Mouse (Mus musculus): ENCODE measurements around the gene Mblac2.
A peak's percentile ranks its signal among the peaks of the same experiment; 100 is the strongest.

The Mblac2 gene

DNA sequence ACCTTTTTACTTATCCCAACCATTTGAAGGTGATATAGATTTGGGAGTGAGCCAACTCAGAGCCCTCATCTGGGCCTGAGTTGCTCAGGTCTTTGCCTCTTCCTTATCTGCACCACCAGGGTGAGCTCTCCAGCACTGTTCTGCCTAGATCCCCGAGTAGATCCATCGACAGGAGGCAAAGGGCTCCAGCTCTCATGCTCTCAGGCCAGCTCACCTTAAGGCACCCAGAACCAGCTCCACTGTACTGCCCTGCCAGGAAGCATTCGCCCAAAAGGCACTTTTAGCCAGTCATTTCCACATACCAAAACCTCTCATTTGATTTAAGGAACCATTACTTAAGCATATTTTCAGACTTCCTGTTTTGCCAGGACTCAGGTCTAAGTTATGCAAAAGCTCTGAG, 29.8 kb downstream of the Mblac2 start:
- no peak for DNase-seq (ENCODE audit: inconsistent ontology term)

DNA sequence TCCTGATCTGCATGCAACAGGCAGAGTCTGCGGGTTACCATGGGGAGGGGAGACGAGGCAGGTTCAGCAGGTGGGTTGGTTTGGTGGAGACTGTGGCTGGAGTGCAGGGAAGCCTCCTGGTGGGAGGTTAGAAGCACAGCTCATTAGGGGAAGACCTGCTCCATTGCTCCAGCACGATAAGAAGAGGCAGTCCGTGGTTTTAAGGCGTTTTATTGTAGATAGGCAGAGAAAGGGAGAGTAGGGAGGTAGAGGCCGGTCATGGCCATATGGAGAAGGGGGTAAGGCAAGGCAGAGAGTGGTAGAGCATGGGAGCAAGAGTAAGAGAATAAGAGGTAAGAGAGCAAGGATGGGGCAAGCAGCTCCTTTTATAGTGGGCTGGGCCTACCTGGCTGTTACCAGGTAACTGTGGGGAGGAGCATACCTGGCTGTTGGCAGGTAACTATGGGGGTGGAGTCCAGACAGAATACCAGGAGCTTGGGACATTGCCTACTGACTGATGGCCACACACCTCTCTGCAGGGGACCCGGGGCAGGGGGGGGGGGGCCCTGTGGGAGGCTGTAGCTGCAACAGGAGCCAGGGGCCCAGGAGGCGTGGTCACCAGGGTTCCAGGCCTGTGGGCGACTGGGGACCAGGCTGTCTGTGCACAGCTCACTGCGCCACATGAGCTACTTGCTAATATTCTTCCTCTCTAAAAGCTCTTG, 32.4 kb downstream of the Mblac2 start:
- no peak for DNase-seq (ENCODE audit: inconsistent ontology term)

DNA sequence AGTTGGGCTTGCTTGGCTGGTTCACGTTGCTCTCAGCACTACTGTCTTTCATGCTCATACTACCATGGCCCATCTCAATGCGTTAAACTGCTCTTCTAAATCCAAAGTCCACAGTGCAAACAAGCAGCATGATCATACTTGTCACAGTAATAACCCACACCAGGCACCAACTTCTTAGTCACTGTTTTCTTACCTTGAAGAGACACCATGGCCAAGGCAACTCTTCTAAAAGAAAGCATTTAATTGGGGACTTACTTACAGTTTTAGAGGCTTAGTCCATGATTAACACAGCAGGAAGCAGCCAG, 32.9 kb downstream of the Mblac2 start:
- DNase-seq (ENCODE audit: inconsistent ontology term): no peak

DNA sequence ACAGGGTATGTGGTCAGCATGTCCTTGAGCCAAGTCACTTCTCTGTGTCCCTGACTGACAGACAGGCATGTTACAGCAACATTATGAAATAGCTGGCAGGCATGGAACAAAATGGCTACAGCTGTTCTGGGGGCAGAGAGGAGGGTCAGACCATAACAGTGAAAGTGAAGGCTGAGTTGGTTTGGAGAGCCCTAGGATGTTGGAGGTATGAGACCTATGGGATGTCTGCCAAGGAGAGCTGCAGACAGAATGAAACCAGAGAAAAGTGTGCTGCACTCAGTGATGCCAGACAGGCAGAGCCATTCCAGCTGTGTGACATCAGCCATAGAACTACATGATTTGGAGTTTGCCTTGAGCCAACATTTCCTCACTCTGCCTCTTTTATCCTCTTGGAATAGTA, 43.7 kb downstream of the Mblac2 start:
- DNase-seq (ENCODE audit: inconsistent ontology term): no peak

DNA sequence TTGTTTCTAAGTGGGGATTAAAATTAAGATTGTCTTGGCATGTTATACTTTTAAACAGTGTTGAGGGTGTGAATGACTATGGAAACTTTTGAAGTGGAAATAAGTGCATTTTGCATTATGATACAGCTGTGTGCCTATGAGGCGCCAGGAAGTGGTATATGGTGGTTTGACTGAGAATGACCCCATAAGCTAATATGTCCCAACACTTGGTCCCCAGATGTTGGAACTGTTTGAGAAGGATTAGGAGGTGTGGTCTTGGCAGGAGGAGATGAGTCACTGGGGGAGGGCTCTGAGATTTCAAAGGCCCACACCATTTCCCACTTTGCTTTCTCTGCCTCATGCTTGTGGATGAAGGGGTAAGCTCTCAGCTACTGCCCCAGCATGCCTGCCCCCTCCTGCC, 44.2 kb downstream of the Mblac2 start:
- no peak for DNase-seq (ENCODE audit: inconsistent ontology term)

DNA sequence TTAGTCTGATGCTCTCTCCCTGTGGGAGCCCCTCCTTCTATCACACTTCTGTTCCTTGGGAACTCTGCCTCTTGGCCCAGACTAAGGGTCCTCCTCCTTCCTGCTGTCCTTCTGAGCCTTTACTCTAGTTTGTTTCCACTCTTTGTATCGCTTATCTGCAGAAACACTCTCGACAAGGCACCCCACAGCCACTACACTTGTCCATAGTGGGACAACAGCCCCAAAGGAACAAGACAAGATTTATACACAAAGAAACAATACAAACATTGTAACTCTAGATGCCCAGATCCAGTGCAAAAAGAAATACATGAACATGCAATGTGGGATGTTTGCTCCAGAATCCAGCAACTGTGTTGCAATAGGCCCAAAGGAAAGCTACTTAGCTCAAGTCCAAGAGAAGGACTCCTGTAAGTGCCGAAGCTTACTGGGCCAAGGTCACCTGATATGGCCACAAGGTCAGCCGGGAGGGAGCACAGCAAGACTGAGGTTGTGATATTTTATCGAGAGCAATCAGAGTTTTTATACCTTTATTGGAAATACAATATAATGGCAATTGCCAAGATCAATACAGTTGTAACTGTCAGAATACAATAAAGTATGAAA, 46.0 kb downstream of the Mblac2 start:
- DNase-seq (ENCODE audit: inconsistent ontology term): no peak

DNA sequence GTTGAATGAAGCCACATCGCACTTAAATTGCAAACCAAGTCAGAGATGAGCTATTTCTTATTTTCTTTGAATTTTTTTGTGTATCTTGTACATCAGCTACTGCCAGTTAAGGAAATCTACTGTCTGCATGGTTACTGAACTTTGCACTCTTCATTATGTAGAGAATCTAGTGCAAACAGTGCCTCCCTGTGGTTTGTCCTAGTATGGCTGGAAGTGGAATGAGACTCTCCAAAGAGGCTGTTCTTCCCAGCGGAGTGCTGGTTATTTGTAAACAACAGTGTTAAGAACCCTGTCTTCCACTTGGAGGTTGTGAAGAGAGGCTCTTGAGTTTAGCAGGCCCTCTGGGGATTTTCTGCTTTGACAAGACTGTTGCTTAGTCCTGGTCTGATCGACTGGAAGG, 49.2 kb downstream of the Mblac2 start:
- peak; percentile 34 for DNase-seq (ENCODE audit: inconsistent ontology term)

DNA sequence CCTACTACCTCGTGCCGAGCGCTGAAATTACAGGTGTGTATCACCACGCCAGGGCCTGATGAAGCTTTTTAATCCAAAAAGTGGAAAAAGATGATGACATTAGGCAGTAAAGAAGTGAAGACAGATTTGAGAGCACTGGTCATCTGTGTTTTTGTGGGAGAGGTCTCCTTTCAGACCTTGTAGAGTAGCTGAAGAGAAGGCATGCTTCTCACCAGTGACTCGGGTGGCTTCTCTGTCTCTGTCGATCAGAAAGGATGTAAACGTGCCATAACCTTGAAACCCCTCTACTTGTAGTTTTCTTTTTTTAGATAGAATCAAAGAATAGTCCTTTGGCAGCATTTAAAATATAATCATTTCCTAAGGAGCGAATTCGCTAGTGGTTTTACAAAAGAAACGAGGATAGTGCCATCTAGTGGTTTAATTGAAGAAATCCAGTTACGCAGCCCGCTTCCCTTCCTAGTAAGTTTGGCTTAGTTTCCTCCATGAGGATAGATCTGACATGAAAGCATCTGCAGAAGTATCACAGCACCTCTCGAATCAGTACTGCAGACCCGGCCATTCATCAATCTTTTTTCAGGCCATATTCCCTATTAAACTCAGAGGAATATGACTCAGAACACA, 50.5 kb downstream of the Mblac2 start:
- peak; percentile 34 for DNase-seq (ENCODE audit: inconsistent ontology term)

DNA sequence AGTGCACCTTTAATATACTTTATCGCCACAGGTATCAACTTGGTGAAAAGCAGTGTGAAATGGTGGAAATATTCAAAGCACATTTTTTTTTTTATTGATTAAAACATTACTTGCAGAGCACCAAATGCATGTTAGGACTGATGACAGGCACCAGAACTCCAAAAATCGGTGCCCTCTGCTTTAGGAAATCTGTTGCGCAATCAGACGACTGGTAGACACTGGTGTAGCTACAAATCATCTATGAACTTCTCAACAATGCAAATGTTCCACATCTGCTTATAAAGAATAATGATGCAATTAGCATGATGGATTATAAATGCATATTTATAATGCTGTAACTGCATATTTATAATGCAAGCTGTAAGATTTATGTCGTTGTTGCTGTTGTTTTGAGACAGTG, 53.0 kb downstream of the Mblac2 start:
- no peak for DNase-seq (ENCODE audit: inconsistent ontology term)

DNA sequence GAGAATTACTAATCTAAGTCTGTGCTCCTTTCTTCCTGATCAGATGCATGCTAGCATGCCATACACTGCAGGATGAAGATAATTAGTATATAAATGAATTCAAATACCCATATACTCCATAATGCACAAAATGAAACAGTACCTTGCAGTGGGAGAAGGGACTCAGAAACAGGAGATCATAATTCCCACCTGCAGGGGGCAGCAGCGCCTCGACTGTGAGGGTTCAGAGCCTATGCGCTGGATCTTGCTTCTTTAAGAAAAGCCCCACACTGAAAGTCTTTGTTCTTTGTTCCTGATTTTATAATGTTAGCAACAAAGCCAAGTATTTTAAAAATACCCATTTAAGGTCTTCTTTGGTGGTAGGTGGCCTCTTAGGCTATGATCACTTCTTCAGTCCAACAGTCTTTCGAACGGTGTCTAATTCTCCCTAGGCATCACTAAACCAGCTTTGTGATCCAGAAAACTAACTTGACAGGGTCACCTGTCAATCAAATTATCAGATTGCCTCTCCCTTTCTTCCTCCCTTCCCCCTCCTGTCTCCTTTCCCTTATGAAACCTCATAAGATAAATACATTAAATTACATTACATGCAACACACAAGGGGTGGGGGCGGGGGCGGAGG, 56.0 kb downstream of the Mblac2 start:
- peak; percentile 24 for DNase-seq (ENCODE audit: inconsistent ontology term)

DNA sequence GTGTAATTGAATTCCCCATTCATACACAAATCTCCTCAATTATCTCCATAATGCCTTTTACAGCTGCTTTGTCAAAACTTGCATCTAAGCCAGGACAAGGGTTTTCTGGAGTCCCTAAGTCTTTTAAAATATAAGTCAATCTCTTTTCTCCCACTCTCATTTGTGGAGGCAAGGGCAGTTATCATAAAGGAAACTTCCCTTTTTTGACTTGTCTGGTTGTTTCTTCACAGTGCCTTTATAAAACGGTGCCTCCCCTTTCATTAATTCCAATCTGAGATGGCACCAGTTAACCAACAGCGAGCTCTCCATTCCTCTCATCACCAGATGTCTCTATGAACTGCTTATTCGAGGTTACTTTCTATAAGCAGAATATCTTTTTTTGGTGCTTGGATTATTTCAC, 65.1 kb downstream of the Mblac2 start:
- no peak for DNase-seq (ENCODE audit: inconsistent ontology term)

DNA sequence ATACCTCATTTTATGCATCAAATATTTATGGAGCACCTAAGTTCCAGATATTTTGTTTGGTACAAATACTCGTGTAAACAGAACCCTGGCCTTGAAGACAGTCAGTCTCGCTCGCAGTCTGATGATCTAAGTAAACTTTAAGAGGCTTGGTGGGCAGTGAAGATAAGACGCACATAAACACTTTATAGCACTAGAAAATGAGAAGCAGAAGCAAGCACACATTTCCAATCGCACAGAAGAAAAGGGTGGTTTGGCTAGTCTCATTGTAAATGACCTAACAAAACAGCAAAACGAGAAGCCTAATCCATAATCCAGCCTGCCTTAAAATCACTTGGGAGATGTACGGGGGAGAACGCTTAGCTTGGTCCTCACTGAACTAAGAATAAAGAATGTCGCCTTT, 71.3 kb downstream of the Mblac2 start:
- no peak for DNase-seq (ENCODE audit: inconsistent ontology term)

DNA sequence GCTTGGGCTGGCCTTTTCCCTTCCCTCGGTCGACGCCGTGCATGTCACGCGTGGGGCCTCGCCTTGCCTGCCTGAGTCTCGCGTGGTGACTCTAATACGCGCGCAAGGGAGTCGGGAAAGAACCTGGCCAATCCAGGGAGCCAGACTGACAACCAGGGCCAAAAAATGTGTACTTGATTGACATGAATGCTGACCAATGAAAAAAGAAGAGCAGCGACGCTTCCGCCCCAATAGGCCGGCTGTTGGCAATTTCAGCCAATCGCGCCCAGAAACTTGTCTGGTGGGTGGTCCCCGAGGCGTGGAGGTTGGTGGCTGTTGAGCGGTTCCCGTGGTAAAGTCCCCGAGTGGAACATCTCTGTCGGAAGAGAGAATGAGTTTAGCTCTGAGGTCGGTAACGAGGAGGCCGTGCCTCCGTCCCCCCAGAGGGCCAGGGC, 71.8 kb downstream of the Mblac2 start, which contains the start of gene Cetn3:
Gene Cetn3, plus strand, starts transcription at position 107 of the 434 bp plus-strand sequence.
- DNase-seq (ENCODE audit: inconsistent ontology term): peak; percentile 96

DNA sequence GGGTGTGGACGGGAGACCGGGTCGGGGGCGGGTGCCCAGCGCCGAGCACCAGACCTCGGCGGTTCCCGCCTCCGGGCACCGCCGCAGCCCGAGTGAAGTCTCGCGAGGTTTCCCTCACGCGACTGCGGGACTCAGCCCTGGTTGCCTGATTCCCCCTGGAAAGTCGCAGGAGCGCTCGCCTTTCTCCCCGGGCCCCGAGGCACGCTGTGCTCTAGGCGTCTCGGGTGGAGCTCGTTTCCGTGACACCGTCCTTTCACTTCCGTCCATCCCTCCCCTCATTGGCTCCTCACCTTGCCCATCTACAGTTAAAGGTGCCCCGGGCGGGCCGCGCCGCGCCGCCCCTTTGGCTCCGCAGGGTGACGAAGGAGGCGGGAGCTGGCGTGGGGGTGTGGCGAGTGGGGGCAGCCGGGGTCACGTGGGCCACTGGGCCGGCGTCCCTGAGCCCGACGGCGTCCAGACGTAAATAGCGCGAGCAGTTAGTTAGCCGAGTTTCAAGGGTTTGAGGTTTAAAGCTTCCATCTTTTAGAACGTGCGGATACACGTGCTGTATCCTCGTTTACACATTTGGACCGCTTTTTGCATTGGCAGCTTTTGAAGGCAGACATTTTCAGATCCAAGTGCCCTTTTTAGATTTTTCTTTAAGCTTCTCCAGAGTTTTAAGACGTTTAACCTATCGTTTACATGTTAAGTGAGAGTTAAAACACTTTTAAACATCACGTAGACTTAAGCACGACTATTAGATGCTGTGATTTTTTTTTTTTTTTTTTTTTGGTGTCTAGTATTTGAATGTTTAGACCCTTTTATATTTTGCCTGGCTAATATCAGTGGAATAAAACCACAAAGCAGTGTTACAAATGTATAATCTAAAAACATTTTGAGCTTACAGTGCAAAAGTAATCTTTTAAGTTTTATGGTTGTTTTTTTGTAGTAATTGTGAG, 72.5 kb downstream of the Mblac2 start:
- peak; percentile 100 for DNase-seq (ENCODE audit: inconsistent ontology term)

DNA sequence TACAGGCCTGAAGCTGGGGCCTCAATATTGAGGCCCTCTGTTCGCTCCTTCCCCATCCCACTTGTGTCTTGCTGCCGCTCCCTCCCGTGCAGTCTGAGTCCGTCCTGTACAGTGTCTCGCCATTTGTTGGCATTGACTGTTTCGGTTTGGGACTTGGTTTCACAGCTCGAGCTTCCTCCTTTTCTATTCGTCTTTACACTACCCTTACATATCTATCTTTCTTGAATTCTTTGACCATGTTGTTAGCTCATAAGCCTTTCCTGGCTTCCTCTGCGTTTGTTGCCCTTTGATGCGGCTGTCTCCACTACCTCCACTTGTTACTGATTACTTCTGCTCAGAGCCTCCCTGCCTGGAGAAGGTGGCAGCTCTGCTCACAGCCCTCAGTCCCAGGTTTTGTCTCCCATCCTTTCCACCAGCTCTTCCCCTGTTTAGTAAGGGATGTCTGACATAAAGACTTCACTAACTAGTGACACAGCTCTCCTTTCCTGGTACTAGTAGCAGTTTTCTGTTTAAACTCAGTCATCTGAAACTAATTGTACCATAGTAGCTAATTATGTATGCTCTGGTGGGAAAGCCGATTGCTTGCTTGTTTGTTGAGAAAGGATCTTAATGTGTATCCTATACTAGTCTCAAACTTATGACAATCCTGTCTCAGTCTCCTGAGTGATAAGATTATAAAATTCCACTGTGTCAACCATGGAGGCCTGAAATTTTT, 74.8 kb downstream of the Mblac2 start:
- peak; percentile 60 for DNase-seq (ENCODE audit: inconsistent ontology term)

DNA sequence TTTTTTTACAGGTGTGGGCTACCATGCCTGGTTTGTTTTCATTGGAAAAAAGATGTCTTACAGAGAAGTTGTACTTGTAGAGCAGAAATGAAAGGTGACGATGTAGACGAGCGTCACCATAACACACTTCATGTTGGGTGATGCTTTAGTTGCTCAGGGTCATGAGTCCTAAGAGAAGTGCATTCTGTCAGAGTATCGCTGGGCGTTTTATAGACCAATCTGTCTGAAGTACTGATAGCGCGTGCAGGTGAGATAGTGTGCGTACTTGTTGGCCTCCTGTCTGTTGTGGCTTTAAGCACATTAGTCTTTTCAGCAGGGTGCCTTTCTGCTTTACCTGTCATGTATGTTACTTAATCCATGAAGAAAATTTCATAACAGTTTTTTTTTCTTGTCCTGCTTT, 79.0 kb downstream of the Mblac2 start:
- DNase-seq (ENCODE audit: inconsistent ontology term): no peak

DNA sequence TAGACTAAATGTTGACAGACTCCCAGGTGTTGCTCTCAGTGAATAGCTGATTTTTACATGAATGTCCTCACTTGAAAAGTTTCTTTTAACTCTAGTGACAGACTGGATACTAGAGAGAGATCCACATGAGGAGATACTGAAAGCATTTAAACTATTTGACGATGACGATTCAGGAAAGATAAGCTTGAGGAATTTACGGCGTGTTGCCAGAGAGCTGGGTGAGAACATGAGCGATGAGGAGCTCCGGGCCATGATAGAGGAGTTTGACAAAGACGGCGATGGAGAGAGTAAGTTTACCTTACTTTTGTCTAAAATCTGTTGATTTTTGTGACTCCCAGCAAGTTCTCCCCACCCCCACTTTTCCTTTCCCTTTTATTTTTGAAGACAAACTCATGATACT, 80.7 kb downstream of the Mblac2 start:
- peak; percentile 72 for DNase-seq (ENCODE audit: inconsistent ontology term)

DNA sequence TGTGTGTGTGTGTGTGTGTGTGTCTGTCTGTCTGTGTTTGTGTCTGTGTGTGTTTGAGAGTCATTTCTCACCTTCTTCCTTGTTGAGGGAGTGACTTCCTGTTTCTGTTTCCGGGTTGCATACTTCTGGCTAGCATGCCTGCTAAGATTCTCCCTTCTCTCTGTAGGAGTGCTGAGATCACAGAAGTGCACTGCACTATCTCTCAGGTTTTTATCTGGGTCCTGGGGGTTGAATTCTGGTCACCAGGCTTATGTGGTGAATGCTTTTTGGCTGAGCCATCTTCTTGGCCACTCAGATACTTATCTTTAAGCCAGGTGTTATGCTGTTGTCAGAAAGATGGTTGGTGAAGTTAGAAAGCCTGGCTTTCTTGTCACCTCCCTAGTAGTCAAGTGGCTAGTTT, 82.7 kb downstream of the Mblac2 start:
- no peak for DNase-seq (ENCODE audit: inconsistent ontology term)

DNA sequence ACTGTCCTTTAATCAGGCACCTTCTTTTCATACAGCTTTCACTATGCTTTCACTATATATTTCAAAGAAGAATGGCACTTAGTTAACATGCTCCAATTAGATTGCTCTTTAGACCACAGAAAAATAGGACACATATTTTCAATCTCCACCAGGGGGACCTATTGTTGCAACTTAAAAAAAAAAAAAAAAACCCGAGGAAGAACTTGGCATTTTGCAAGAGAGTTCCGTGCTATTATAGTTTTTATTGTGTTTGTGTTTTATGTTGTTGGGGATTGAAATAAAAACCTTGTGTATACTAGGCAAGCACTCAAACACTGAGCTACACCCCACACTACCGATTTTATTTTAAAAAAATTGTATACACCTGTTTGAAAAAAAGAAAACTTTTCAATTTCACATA, 90.0 kb downstream of the Mblac2 start:
- peak; percentile 17 for DNase-seq (ENCODE audit: inconsistent ontology term)

Data from Muller cell, postnatal 12 days (primary cell).